Mouse (Mus musculus): ENCODE measurements at regions not wholly inside any gene's neighbourhood (a gene's known extent, or its start where the extent isn't known, plus 50 kb on each side); places are given as distances from the start of the nearest gene placed in this dataset.
A peak's percentile ranks its signal among the peaks of the same experiment; 100 is the strongest.

DNA sequence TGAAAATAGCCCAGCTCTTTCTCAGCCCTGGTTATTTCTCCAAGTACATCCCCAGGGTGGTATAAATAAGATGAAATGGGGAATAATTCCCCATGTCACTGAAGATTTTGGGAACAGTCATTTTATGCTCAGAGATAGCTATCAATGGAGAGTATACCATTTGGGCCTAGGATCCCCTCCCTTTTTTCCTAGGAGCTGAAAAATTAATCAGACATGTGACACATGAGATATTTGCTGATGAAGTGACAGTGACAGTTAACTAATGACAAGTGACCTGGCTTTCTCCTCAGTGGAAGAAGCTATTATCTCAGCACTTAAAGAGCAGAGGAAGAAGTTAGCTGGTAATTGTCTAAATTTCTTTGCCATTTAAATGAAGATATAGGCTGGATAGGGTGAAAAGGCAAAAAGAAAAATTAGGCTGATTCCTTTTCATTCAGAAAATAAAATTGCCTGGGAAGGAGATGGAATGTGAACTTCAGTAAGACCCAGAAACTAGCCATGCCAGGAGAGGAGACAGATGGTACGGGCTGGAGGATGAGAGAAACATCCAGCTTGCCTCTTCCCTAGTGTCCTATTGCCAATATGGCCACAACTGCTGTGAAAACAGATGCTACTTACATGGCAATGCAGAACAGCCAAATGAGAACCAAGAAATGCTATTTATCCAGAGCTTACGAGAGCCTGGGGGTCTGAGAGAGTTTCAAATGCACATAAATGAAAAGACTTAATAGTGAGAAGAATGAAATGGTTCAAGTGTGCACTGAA, 376.1 kb upstream of the Gm11114 start:
- no peak for DNase-seq

DNA sequence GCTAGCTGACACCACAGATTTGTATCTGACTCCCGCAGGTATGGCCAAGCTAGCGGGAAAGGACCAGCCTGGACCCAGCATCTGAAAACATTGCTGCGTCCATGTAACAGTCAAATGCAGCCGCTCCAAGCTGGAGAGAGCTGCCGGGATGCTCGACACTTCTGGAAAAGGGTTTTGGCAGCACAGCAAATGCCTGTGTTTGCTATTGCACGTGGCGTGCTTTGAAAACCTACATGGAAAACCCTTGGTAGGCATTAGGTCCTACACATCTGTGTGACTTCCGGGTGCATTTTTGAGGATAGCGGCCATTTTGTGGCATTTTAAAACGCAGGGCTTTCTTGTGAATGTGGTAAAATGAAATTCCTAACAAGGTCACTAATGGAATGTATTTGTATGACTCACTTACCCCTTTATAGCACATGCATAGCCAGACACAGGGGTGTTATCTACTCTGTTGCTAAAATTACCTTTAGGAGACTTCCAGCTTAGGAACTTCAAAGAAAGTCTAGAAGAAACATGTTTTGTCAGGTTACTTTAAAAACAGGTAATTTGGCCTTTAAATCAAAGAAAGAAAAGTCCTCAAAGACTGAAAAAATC, 345.9 kb upstream of the Gm11114 start:
- DNase-seq, result no peak

DNA sequence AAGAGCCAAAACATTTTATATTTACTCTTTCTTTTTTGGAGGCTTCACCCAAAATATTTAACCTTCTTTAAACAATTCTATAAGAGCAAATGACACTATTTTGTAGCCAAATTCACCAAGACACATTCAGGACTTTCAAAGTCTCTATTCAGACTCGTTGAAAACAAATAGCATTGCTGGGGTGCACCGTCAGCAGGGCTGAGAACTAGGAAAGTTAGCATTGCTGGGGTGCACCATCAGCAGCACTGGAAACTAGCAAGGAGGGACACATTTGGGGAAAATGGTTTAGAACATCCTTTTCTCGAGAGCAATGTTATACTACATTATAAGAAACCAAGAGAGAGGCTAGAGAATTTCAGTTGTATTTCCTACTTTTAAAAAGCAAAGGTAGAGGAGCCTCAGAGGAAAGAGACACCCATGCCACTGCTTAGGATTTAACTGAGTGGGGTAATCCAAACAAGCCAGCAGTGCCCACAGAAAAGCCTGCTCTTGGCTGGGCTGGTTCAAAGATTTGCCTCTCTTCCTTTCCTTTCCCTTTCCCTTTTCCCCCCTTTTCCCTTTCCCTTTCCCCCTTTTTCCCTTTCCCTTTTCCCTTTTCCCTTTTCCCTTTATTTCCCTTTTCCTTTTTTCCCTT, 342.5 kb upstream of the Gm11114 start:
- DNase-seq, result no peak

DNA sequence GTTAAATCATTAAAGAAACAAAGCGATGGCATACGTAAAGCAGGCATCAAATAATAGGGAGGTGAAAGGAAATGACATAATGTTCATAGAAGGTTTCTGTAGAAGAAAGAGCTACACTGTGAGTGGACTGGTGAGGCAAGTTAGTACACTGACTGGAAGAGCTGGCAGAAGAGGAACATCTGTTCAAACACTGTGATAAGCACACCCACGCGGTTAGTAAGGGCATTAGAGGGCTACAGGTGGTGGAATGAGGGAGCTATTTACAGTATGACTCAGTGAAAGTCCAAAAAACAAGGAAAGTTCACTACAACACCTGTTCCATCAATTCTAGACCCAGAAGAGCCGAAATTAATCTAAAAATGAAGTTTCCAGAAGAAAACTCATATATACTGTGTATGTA, 335.1 kb upstream of the Gm11114 start:
- no peak for DNase-seq

DNA sequence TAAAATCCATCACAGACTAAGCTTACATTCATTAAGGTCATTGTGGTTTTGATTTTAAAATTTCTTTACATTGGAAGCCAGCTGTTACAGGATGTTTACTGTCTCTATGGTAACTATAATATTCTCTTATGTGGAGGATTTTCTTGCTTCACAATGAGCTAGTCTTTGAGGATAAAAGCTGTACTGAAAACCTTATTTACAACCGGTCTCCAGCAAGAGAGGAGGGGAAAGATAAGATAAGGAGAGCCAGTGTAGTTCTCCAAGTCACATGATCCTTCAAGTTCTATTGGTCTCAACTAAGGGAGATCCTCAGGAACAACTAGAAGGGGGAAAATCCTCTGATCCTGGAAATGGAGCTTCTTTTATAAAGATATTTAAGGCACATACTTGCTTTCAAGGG, 309.2 kb upstream of the Gm11114 start:
- no peak for DNase-seq

DNA sequence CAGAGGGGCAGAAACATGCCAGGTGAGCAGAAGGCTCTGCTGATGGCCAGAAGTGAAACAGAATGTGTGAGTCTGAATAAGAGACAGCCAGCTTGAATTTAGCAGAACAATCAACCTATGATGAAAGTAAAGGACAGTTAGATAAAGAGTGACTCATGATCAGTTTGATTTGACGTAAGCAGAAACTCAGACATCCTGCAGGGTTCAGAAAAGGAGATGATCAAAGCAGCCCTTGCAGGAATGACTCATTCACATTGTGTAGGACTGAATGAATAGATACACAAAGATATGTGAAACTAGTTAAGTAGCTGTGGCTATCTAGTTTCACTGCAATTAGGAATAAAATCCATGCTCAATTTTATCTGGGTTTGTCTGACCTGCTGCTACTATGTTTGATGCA, 301.2 kb upstream of the Gm11114 start:
- DNase-seq, result no peak

DNA sequence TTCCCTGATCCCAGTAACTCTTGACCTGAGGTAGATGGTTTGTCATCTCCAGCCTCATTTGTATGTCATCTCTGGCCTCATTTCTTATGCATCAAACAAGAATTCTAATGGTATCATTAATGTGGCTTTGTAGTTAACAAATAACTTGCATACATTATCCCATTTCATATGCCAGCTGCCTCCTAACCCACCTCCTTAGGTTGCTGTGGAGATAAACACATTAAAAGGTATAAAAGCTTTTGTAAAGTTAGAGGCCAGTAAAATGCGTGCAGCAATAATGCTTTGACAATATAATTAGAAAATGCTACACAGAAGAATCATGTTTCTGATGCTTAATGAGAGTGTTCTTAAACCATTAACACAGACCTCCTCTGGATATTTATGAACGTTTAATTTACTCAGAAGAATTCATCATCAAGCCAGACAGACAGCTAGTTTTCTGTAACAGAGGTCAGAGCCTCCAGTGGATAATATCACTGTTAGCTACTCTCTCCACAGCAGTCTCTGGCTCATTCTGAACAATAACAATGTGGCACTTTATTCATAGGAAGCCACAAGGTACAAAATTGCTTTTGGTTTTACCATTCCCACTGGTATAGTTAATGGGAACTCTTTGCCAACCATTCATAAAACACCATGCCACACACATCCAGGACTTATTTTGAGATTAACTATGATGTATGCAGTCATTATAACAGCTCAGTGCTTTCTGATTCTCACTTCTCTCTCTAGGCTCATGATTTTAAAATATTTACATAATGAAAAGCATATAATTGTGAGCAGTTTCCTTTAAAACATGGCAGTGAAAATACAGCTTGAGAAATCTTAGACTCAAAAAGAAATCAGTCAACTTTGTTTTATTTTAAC, 264.2 kb upstream of the Gm11114 start:
- no peak for DNase-seq

DNA sequence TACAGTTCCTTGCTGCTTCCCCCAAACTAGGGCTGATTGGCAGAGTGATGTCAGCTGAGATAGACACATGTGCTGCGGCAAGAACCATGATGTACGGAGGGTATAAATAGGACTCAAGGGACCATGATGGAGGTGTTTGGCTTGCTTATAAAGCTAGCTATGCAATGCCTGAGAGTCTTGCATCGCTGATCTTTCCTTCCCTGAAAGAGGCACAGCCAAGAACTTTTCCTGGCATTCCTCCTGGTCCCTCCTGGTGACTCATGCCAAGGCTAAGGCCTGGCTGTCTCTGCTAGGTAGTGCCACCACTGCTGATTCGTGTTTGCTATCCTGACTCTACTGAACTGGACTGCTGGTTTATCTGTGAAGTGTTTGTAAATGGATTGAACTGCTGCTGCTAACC, 260.0 kb upstream of the Gm11114 start:
- no peak for DNase-seq

DNA sequence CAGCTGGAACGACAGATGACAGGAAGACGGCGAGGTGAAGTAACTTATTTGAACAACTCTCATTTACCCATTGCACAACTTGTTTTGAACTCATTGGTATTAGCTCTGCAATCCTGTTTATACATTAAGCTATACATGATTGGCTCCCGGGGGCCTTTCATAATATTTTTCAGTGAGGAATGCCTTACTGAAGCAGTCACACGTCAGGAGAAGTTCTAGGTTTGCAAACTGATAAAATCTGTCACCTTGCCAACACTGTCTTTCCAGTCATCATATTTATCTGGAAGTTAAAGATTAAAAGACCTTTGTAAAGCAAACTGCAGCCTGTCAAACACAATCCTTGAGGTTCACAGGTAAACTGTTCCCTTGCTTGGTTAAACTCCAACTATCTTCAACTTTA, 232.6 kb upstream of the Gm11114 start:
- no peak for DNase-seq

DNA sequence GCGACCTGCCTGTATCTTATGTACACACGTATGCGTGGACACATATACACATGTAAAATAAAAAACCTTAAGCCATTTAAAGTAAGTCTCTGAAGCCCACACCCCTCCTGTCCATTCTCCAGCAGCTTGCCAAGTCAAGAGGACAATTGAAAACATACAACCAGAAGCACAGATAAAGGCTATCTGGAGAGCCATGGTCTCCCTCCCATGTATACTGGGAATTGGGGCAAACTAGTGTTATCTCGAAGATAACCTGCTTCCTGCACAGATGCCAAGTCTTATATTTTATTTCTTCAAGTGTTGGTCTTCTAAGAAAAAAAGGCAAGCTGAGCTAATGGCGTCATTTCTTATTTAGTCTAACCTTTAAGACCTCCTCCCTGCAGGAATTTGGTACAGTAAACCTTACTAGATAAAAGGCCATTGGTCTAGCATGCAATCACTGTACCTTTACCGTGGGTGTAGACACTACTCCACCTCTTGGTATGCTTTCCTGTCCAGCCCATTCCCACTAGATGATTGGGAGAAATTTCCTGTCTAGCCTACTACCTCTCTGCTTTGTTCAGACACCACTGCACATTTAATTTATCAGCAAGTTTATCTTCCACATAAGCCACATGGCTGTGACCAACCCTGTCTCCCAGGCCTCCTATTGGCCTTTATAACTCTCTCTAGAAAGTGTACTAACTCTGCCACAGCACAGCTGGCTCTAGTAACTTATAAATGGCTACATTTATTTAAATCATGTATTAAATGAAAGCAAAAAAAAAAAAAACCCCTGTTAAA, 223.8 kb upstream of the Gm11114 start:
- no peak for DNase-seq

DNA sequence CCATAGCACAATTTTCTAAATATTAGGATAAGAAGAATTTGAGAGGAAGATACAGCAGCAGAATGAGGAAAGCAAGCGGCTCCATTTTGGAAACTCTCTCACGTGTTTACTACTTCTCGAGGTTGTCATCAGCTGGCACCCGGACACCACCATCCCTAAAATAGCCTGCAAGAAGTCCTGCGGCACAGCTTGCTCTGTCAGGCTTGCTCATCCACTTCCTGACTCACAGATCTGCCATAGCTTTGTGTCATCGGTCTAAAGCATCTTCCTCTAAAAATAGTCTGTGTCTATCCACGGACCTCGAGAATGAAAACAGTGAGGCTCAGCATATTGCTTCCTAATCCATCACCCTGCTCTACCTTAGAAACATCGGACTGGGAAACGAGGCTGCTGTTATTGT, 222.3 kb upstream of the Gm11114 start:
- no peak for DNase-seq

DNA sequence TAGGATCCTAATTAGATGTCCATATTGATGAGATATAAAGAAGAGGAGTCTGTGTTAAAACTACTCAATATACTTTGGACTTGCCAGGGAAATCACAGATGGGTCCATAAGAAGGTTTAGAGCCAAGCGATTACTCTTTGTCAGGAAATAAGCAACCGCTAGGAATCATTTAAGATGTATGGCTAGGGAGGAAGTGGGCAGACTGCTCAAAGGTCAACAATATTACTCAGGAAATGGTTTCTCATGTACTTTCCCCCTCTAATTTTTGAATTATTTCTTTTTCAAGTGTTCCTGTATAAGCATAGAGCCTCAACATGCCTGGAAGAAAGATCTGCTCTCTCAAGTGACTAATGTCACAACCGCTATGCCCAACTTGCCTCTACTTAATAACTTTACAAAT, 217.3 kb upstream of the Gm11114 start:
- DNase-seq, result no peak

DNA sequence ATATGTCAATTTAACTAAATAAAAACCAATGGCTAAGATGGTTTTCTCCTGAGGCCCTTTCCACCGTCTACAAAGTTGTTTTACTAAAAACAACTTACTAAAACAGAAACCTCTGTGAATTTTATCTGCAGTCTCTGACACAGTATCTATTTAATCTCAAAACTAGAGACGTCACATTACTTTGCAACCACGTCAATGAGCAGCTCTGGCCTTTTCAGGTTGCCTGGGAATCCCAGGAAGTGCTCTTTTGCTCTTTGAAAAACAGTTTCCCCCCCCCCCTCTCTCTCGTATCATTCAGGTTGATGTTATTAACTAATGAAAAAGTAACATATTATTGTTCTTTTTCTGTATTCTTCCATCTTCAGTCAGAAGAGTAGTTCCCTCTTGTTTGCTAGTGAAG, 216.1 kb upstream of the Gm11114 start:
- no peak for DNase-seq

DNA sequence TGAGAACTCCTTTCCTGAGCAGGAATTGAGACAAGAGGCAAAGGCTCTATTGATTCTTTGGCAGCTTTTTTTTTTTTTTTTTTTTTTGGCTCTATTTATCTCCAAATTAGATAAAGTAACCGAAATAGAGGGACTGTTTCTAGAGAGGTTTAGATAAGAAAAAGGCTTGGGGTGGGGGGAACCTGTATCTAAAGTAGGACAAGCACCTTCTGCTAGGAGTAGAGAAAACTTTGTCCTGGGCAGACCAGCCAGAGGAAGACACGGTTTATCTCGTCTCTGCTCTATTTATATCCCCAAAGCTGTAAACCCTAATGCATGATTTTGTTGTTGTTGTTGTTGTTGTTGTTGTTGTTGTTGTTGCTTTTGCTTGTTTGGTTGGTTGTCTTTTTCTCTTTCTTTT, 199.6 kb upstream of the Gm11114 start:
- no peak for DNase-seq

DNA sequence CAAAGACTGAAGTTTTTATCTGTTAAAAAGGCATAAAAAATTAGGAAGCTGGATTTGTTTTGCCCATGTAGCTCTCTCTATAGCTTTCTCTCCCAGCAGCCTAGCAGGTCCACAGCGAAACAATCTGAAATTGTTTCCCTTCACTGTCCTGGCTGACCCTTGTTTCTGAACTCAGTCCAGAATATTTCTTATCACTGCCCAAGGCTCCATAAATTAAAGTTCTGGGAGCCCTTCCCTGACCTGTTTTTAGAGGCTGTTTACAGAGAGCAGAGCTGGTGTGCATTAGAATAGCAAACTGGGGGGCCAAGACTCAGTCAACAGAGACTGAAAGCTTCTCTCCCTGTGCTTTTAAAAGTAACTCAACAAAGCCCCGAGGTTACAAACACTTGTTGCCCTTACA, 198.3 kb upstream of the Gm11114 start:
- DNase-seq, result no peak

DNA sequence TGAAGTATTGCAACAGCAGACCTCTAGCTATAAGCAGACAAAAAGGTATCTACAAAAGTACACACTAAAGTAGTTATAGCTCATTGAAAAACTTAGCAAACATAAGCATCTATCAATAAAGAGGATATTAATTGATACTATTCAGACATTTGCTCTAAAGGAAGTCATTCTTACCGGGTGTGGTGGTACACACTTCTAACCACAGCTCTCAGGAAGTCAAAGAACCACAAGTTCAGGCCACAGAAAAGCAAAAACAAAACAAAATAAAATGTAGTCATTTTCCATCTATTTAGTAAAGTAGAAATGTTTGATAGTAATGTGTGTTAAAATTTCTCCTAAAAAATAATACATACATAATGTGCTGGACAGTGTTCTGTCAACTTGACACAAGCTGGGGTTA, 192.5 kb upstream of the Gm11114 start:
- no peak for DNase-seq

DNA sequence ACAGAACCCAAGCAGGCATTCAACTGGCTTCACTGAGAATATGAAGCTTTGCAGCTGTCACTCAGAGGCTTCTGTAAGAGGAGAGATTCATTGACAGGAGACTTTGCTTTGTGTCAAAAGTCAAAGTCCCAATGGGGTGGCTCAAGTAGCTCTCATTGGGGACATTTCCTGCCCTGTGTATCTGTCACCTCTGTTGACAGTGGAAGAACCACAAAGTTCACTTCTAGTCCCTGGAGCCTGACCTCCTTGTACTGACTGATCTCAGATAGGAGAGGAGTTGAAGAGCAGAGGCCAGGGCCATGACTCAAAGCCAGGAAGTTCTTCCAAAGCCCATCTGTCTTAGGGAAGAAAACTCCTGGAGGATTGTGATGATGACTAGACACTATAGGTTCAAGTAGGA, 191.5 kb upstream of the Gm11114 start:
- DNase-seq, result no peak

DNA sequence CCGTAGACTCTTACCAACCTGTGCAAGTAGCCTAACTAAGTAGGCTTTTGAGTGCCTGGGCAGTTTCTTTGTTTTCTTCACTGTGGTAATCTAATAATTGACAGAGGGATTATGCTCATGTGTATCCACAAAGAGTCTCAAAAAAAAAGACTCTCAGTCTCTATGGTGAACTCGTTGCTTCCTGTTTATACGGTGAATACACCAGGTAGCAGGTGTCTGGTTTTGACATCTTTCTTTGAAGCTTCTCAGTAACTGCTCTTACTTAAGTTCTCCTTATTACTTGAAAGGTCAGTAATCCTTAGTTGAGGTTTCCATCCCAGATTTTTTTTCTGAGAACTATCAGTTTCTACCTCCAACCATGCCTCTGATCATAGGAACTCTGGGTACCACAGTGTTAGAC, 188.9 kb upstream of the Gm11114 start:
- DNase-seq, result no peak

DNA sequence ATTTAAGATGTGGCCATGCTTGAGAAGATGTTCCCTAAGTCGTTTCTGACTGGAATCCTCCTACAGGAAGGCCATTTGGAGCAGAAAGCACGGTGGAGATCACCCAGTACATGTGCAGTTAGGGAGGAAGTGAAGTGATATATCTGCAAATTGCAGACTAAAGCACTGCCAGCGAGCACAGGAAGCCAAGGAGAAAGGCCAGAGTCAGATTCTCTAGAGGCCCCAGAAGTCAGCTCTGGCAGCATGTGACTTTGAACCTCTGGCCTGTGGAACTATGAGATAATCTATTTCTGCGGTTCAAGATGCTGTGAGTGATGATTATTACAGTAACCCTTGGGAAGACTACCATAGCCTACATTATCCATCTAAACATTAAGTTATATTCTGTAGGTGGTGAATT, 186.8 kb upstream of the Gm11114 start:
- DNase-seq, result peak; percentile 4 to 5

DNA sequence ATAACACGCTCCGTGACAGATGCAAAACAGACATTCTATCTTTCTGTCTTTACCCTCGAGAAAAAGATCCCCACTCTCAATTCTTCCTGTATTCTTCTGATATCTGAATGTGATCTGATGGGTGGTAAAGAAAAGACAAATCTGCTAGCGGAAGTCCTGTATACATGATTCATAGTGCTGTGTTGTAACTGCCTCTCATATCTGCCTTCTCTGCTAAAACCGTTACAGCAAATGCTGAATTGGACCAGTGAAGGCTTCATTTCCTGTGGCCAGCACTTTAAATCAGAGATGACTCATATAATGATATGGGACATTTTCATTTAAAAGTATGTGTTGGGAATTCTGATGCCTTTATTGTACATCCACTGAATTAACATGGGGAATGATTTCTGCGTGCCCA, 186.0 kb upstream of the Gm11114 start:
- no peak for DNase-seq

DNA sequence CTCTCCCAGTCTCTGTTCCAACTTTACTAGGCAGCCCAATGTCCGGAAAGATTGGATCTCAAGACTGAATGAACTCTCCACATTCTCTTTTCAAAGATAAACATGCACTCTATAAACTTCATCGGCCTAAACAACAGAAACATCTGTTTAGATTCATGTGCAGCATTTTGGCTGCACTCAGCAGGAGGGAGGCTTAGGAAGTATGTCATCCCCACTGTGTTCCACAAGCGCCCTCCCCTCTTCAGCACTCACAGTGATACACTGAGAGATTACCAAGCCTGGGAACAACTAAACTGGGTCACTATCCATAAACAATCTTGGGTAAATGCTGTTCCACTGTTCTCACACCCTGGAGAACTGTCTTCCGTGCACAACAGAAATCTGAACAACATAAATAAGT, 185.5 kb upstream of the Gm11114 start:
- peak; percentile 15 to 22 for DNase-seq

DNA sequence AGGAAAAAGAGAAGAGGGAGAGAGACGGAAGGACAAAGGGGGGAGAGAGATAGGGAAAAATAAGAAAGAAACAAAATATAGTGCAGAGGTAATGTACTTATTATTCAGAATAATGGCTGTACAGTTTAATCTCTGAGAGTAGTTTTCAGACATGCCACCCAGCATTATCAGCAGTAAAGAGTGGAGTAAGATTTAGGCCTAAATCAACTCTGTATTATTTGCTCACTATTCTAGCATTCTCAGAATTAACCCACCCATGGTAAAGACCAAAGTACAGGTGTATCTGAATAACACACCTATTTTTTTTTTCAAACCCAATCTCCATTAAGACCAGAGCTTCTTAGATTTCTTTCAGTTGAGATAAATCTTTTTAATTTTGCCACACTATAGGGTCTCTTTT, 177.7 kb upstream of the Gm11114 start:
- no peak for DNase-seq

All from kidney, postnatal 4 days (tissue).